Comparison of ENCODE assay signal across 18 mouse cellular contexts in genomic region chr9:56420892-56421601, GRCm38 (mm10). TPM values are rescaled to one million over a fixed set of nuclear protein-coding genes. Genes with fewer than 3 reads are reported as not detected.
DNase-seq lines count a peak whose midpoint lies in the region; ATAC-seq and TF ChIP-seq lines count a peak whose summit lies in the region.
"Had no signal": no experiment of that assay in that cellular context is flagged by ENCODE, and none has a peak within 500 bp of the region (broad histone marks: within the 10 kb centered on the region; RNA-seq: fewer than 3 reads in every experiment).

No protein-coding gene starts in this region.

- ATAC-seq in liver, embryonic 11.5 days (replicated peaks; ENCODE audit: low FRiP score), result no peak
- ATAC-seq in liver, embryonic 16.5 days (ENCODE audit: low read depth), result no peak
- ATAC-seq: forebrain, embryonic 14.5 days; inflammation-experienced regulatory T-cells, adult 6 months had no signal

- peaks cover 20% of the 10 kb centered on the region for H3K4me1 ChIP-seq in liver, embryonic 11.5 days (replicated peaks; ENCODE audit: control insufficient read depth, insufficient read depth, low read length)
- H3K4me1 ChIP-seq in MEL (ENCODE audit: control insufficient read depth in 1 of 2, insufficient read depth in 2 of 2, low read length in 2 of 2), result peaks cover 6 to 12% of the 10 kb centered on the region in 2 experiments; a peak in 3 of 4 replicates
- H3K4me1 ChIP-seq in liver, embryonic 16.5 days (ENCODE audit: control insufficient read depth, low read depth, low read length), result peaks cover 21% of the 10 kb centered on the region

- peak overlapping the region; percentile 25; the same call in 1 of the 2 replicates for H3K27ac ChIP-seq in liver, embryonic 11.5 days (ENCODE audit: low read depth, low read length)
- peak overlapping the region; percentile 58 for H3K27ac ChIP-seq in MEL (ENCODE audit: control insufficient read depth, low read depth, low read length)
- H3K27ac ChIP-seq in liver, embryonic 16.5 days (ENCODE audit: low read length), result no peak overlapping the region
- H3K27ac ChIP-seq: kidney, embryonic 15.5 days; midbrain, embryonic 10.5 days had no signal

- peak in 1 of 2 experiments; percentile 33; a peak in 1 of 4 replicates for TF ChIP-seq POLR2A in MEL (IDR thresholded peaks at IDR 0.05; ENCODE audit: control insufficient read depth in 1 of 2, insufficient read depth in 1 of 2, low read depth in 1 of 2, low read length in 2 of 2, poor library complexity in 1 of 2)

- peak overlapping the region; percentile 13; the same call in 1 of the 2 replicates for H3K4me2 ChIP-seq in liver, embryonic 11.5 days
- H3K4me2 ChIP-seq in liver, embryonic 16.5 days (ENCODE audit: low read depth, low read length), result peak overlapping the region; percentile 4; the same call in 1 of the 2 replicates

- peaks cover 27% of the 10 kb centered on the region for H3K79me2 ChIP-seq in MEL (ENCODE audit: control insufficient read depth, insufficient read depth, low read length, poor library complexity)

- H3K36me3 ChIP-seq in liver, embryonic 11.5 days (ENCODE audit: control insufficient read depth, insufficient read depth, low read length), result no peaks in the 10 kb centered on the region
- peaks cover 0 to 33% of the 10 kb centered on the region in 2 experiments; a peak in 2 of 4 replicates for H3K36me3 ChIP-seq in MEL (ENCODE audit: control insufficient read depth in 1 of 2, insufficient read depth in 2 of 2, low read length in 2 of 2)
- H3K36me3 ChIP-seq in liver, embryonic 16.5 days (ENCODE audit: control insufficient read depth, insufficient read depth), result no peaks in the 10 kb centered on the region
- H3K36me3 ChIP-seq: midbrain, embryonic 10.5 days had no signal

- H3K9me3 ChIP-seq in liver, embryonic 11.5 days (ENCODE audit: control insufficient read depth, low read length), result no peaks in the 10 kb centered on the region
- no peaks in the 10 kb centered on the region for H3K9me3 ChIP-seq in MEL (replicated peaks; ENCODE audit: insufficient read depth, low read length)
- H3K9me3 ChIP-seq in liver, embryonic 16.5 days (replicated peaks; ENCODE audit: control insufficient read depth, low read length), result no peaks in the 10 kb centered on the region
- H3K9me3 ChIP-seq: kidney, embryonic 15.5 days; midbrain, embryonic 10.5 days had no signal

- no peak for TF ChIP-seq RAD21 in MEL (IDR thresholded peaks at IDR 0.05; ENCODE audit: low read depth, low read length)

- peak; percentile 31 to 33; a peak in 2 of 4 replicates for TF ChIP-seq EP300 in MEL (IDR thresholded peaks at IDR 0.05; ENCODE audit: low read depth in 1 of 2, low read length in 2 of 2)

- DNase-seq in heart, adult 11 months, result peak; percentile 87
- DNase-seq in heart, adult 18-20 months, result no peak
- no peak for DNase-seq in liver, embryonic 11.5 days (ENCODE audit: low spot score)
- no peak for DNase-seq in liver
- DNase-seq in MEL (ENCODE audit: low read depth, low spot score), result peak; percentile 76
- DNase-seq in left cerebral cortex, adult 11 months (ENCODE audit: low spot score), result no peak
- DNase-seq in lung, postnatal 14 days, result no peak
- DNase-seq: adrenal gland, postnatal 25 days; cerebellum, adult 9-11 months; embryo, embryonic 11 days; layer of hippocampus, postnatal 36 days; right cerebral cortex, postnatal 14 days; thymus, postnatal 4 days had no signal

- 63% methylated on average over 9 of the region's 9 CpGs for WGBS in liver, embryonic 11.5 days
- WGBS in liver, embryonic 16.5 days (ENCODE audit: insufficient replicate concordance), result 43% methylated on average over 9 of the region's 9 CpGs

- TF ChIP-seq CTCF in MEL (IDR thresholded peaks at IDR 0.05 in 2 of 3, conservative IDR thresholded peaks at IDR 0.05 in 1 of 3; ENCODE audit: control insufficient read depth in 1 of 3, insufficient read depth in 1 of 3, low read depth in 2 of 3, low read length in 3 of 3, poor library complexity in 1 of 3, severe bottlenecking in 1 of 3), result no peak

- H3K27me3 ChIP-seq in liver, embryonic 11.5 days (replicated peaks; ENCODE audit: control insufficient read depth, insufficient read depth, low read length), result no peaks in the 10 kb centered on the region
- H3K27me3 ChIP-seq in MEL (ENCODE audit: control insufficient read depth in 1 of 2, insufficient read depth in 2 of 2, low read length in 2 of 2), result no peaks in the 10 kb centered on the region
- no peaks in the 10 kb centered on the region for H3K27me3 ChIP-seq in liver, embryonic 16.5 days (ENCODE audit: control insufficient read depth, insufficient read depth, low read depth, low read length)
- H3K27me3 ChIP-seq: kidney, embryonic 15.5 days had no signal

- no peak overlapping the region for H3K4me3 ChIP-seq in liver, embryonic 11.5 days (ENCODE audit: low read depth, low read length)
- peak overlapping the region; percentile 20 to 66 for H3K4me3 ChIP-seq in MEL (ENCODE audit: control insufficient read depth in 1 of 2, insufficient read depth in 1 of 2, low read depth in 2 of 2, low read length in 2 of 2)
- H3K4me3 ChIP-seq in liver, embryonic 16.5 days (ENCODE audit: low read depth, low read length), result no peak overlapping the region
- H3K4me3 ChIP-seq: kidney, embryonic 15.5 days; midbrain, embryonic 10.5 days had no signal

- H3K9ac ChIP-seq in liver, embryonic 11.5 days (ENCODE audit: low read depth, low read length), result no peak overlapping the region
- H3K9ac ChIP-seq in MEL (ENCODE audit: control insufficient read depth, low read depth, low read length, poor library complexity, severe bottlenecking), result peak overlapping the region; percentile 39
- no peak overlapping the region for H3K9ac ChIP-seq in liver, embryonic 16.5 days (ENCODE audit: low read depth, low read length)
- H3K9ac ChIP-seq: kidney, embryonic 15.5 days had no signal

TF ChIP-seq in MEL, 35 proteins besides CTCF, POLR2A, EP300 and RAD21:
- TF ChIP-seq MAX (IDR thresholded peaks at IDR 0.05; ENCODE audit: low read length), result no peak
- TF ChIP-seq USF1 (IDR thresholded peaks at IDR 0.05; ENCODE audit: low read depth, low read length), result no peak
- peak; percentile 65 for TF ChIP-seq SIN3A (IDR thresholded peaks at IDR 0.05; ENCODE audit: low read length)
- no peak for TF ChIP-seq MYB (IDR thresholded peaks at IDR 0.05; ENCODE audit: low read depth, low read length)
- TF ChIP-seq MXI1 (IDR thresholded peaks at IDR 0.05; ENCODE audit: low read depth, low read length), result peak; percentile 63
- 0 out of 2 replicates have a peak, but pooled peaks have one; percentile 26 for TF ChIP-seq HCFC1 (IDR thresholded peaks at IDR 0.05; ENCODE audit: low read depth, low read length)
- TF ChIP-seq TBP (IDR thresholded peaks at IDR 0.05; ENCODE audit: low read depth, low read length), result peak; percentile 62
- no peak for TF ChIP-seq MAFK (IDR thresholded peaks at IDR 0.05; ENCODE audit: borderline replicate concordance, low read depth, low read length)
- TF ChIP-seq UBTF (IDR thresholded peaks at IDR 0.05; ENCODE audit: borderline replicate concordance, insufficient read depth, low read depth, low read length), result no peak
- TF ChIP-seq POLR2AphosphoS2 (IDR thresholded peaks at IDR 0.05; ENCODE audit: low read length), result no peak
- peak; percentile 32; the same call in 1 of the 2 replicates for TF ChIP-seq GATA1 (IDR thresholded peaks at IDR 0.05; ENCODE audit: low read depth, low read length)
- TF ChIP-seq NELFE (IDR thresholded peaks at IDR 0.05; ENCODE audit: low read depth, low read length), result no peak
- TF ChIP-seq MEF2A (IDR thresholded peaks at IDR 0.05; ENCODE audit: extremely low read depth, insufficient replicate concordance, low read depth, low read length, poor library complexity, severe bottlenecking), result no peak
- no peak for TF ChIP-seq ZC3H11A (IDR thresholded peaks at IDR 0.05; ENCODE audit: low read depth, low read length)
- TF ChIP-seq ELF1 (IDR thresholded peaks at IDR 0.05; ENCODE audit: low read depth, low read length), result peak; percentile 46; the same call in 1 of the 2 replicates
TF ChIP-seq in MEL: peak in this region for 6.

RNA-seq across cellular contexts. Expression of gene Hmg20a, which starts 2.6 kb away (rescaled TPM):
- total RNA-seq in heart, adult 18-20 months (2021), result 10 to 100 TPM; 15.6 to 18.4 TPM
- polyA plus RNA-seq in liver, embryonic 11.5 days (2014; fragmentation: Nextera tagmentation; extraction: Ambion mirVana), result 38.0 and 42.2 TPM in 2 replicates
- total RNA-seq in MEL (2012; rRNA removed), result 12.5 and 12.6 TPM in 2 replicates
- polyA plus RNA-seq in MEL (2012; ENCODE audit: insufficient read depth in 1 of 2, insufficient read length in 2 of 2, low read depth in 1 of 2, low replicate concordance in 2 of 2, missing spikeins in 1 of 2), result 10 to 100 TPM in 1 of 2 experiments, not detected in 1; 23.6 TPM
- polyA plus RNA-seq in liver, embryonic 16.5 days (2015; fragmentation: Nextera tagmentation; extraction: Ambion mirVana), result 12.3 and 12.4 TPM in 2 replicates

RNA-seq across cellular contexts. Expression of gene Peak1, which starts 3.2 kb away (rescaled TPM):
- total RNA-seq in heart, adult 18-20 months (2021), result 10 to 100 TPM; 34.9 to 35.1 TPM
- 8.7 and 10.0 TPM in 2 replicates for polyA plus RNA-seq in liver, embryonic 11.5 days (2014; fragmentation: Nextera tagmentation; extraction: Ambion mirVana)
- total RNA-seq in MEL (2012; rRNA removed), result 2.8 and 4.1 TPM in 2 replicates
- 10 to 100 TPM in 1 of 2 experiments, not detected in 1; 11.7 TPM for polyA plus RNA-seq in MEL (2012; ENCODE audit: insufficient read depth in 1 of 2, insufficient read length in 2 of 2, low read depth in 1 of 2, low replicate concordance in 2 of 2, missing spikeins in 1 of 2)
- 2.1 and 2.8 TPM in 2 replicates for polyA plus RNA-seq in liver, embryonic 16.5 days (2015; fragmentation: Nextera tagmentation; extraction: Ambion mirVana)

Comparison
In these comparisons a context has a peak if more than half of its experiments do, and no peak if none do; other contexts are left out.
1. DNase-seq: peak in heart, adult 11 months (single experiment) and MEL (single experiment); none in heart, adult 18-20 months (0 of 2), liver, embryonic 11.5 days (single experiment), liver (single experiment), left cerebral cortex, adult 11 months (single experiment) and lung, postnatal 14 days (single experiment).
2. H3K4me3 ChIP-seq: peak in MEL (2 of 2); none in liver, embryonic 11.5 days (single experiment) and liver, embryonic 16.5 days (single experiment).